Mouse (Mus musculus) heart, embryonic 12.5 days (tissue): ENCODE data around the gene Kalrn. TPM values are rescaled to one million over a fixed set of nuclear protein-coding genes. Genes with fewer than 3 reads are reported as not detected.

Source experiments
- ATAC-seq: fragments of 200-750 bp; cut with Nextera tagmentation; 2 replicates; pipeline ENCODE4 v1.8.0; 2017; ENCODE audit warnings: moderate TSS enrichment, moderate library complexity; ENCODE audit not compliant: insufficient number of reproducible peaks, low FRiP score
- H3K27ac ChIP-seq: fragments of 300-500 bp; sonication (generic); 2 replicates; pipeline ENCODE4 v1.5.1; 2016; ENCODE audit warnings: mild to moderate bottlenecking, moderate library complexity; ENCODE audit not compliant: poor library complexity, severe bottlenecking
- H3K27me3 ChIP-seq: fragments of 300-500 bp; sonication (generic); replicated peaks from 2 replicates; pipeline ENCODE4 v1.6.1; 2016; ENCODE audit warnings: mild to moderate bottlenecking, moderate library complexity
- H3K36me3 ChIP-seq: fragments of 300-500 bp; sonication (generic); 2 replicates; pipeline ENCODE4 v1.6.1; 2016; ENCODE audit warnings: mild to moderate bottlenecking, moderate library complexity
- H3K4me1 ChIP-seq: fragments of 300-500 bp; sonication (generic); replicated peaks from 2 replicates; pipeline ENCODE4 v1.6.1; 2016; ENCODE audit warnings: mild to moderate bottlenecking
- H3K4me2 ChIP-seq: fragments of 300-500 bp; sonication (generic); 2 replicates; pipeline ENCODE4 v1.6.1; 2016; ENCODE audit warnings: mild to moderate bottlenecking, moderate library complexity
- H3K4me3 ChIP-seq: fragments of 300-500 bp; sonication (generic); 2 replicates; pipeline ENCODE4 v1.5.1; 2016; ENCODE audit warnings: mild to moderate bottlenecking
- H3K9ac ChIP-seq: fragments of 300-500 bp; sonication (generic); 2 replicates; pipeline ENCODE4 v1.6.1; 2016; ENCODE audit warnings: mild to moderate bottlenecking, moderate library complexity
- H3K9me3 ChIP-seq: fragments of 300-500 bp; sonication (generic); replicated peaks from 2 replicates; pipeline ENCODE4 v1.6.1; 2016; ENCODE audit warnings: mild to moderate bottlenecking, moderate library complexity
- WGBS: fragments of 180-500 bp; shearing (Covaris S2); methylation state at CpG from one replicate; pipeline ENCODE4 v1.1.7; 2016; 5-methylcytosine and 5-hydroxymethylcytosine counted together
- polyA plus RNA-seq: library from polyadenylated mRNA; unstranded; fragments of >200 nt; fragmentation: Nextera tagmentation; extraction: Ambion mirVana; gene quantifications from 2 replicates; pipeline ENCODE4 v1.2.1, GENCODE M21; 2016

The Kalrn gene
- polyA plus RNA-seq, 1 experiment from 2014 or later, result 29.3 TPM

GRCm38 (mm10) chr16:34579671-34580326 lies 6.5 kb upstream of the Kalrn start:
- H3K9me3 ChIP-seq, result peaks cover 4% of the 10 kb centered on the region; the same call in 1 of the 2 replicates
- no peaks in the 10 kb centered on the region for H3K4me1 ChIP-seq
- no peaks in the 10 kb centered on the region for H3K27me3 ChIP-seq
- ATAC-seq, result no peak
- no peak overlapping the region for H3K27ac ChIP-seq
- no peaks in the 10 kb centered on the region for H3K36me3 ChIP-seq
- H3K4me3 ChIP-seq, result no peak overlapping the region
- H3K9ac ChIP-seq, result no peak overlapping the region
- 88% methylated on average over 4 of the region's 4 CpGs for WGBS
- H3K4me2 ChIP-seq, result no peak overlapping the region

- Histone ChIP-seq H3K4me3 (peak overlapping the region; percentile 73), H3K4me2 (peak overlapping the region; percentile 94), H3K27me3 (no peaks in the 10 kb centered on the region), H3K4me1 (peaks cover 16% of the 10 kb centered on the region), H3K36me3 (no peaks in the 10 kb centered on the region), H3K27ac (peak overlapping the region; percentile 76), H3K9me3 (no peaks in the 10 kb centered on the region), H3K9ac (peak overlapping the region; percentile 93)
- peak; percentile 75 for ATAC-seq
- under 1% methylated on average over 41 of the region's 42 CpGs for WGBS
Observed at GRCm38 (mm10) chr16:34573856-34574491, 642 bp upstream of the Kalrn start.

- WGBS, result under 1% methylated on average over 61 of the region's 61 CpGs
- H3K27ac ChIP-seq, result no peak overlapping the region
Observed at GRCm38 (mm10) chr16:34572406-34573150, 754 bp downstream of the Kalrn start.

GRCm38 (mm10) chr16:34571931-34572405 lies 1.4 kb downstream of the Kalrn start:
- Histone ChIP-seq H3K27ac (no peak overlapping the region), H3K4me1 (peaks cover 18% of the 10 kb centered on the region), H3K27me3 (no peaks in the 10 kb centered on the region), H3K9me3 (no peaks in the 10 kb centered on the region), H3K36me3 (no peaks in the 10 kb centered on the region), H3K4me3 (peak overlapping the region; percentile 73), H3K4me2 (peak overlapping the region; percentile 94), H3K9ac (peak overlapping the region; percentile 93)
- 1% methylated on average over 10 of the region's 10 CpGs for WGBS
- ATAC-seq, result no peak

More at GRCm38 (mm10) chr16:34572406-34573150, 754 bp downstream of the Kalrn start:
- peak overlapping the region; percentile 73 for H3K4me3 ChIP-seq
- no peaks in the 10 kb centered on the region for H3K27me3 ChIP-seq
- no peaks in the 10 kb centered on the region for H3K9me3 ChIP-seq
- H3K36me3 ChIP-seq, result no peaks in the 10 kb centered on the region
- peak overlapping the region; percentile 93 for H3K9ac ChIP-seq
- H3K4me1 ChIP-seq, result peaks cover 18% of the 10 kb centered on the region
- peak; percentile 27; the same call in 1 of the 2 replicates for ATAC-seq
- peak overlapping the region; percentile 94 for H3K4me2 ChIP-seq

GRCm38 (mm10) chr16:34569897-34570296 lies 3.4 kb downstream of the Kalrn start:
- Histone ChIP-seq H3K27me3 (no peaks in the 10 kb centered on the region), H3K4me1 (peaks cover 18% of the 10 kb centered on the region), H3K4me2 (no peak overlapping the region), H3K36me3 (no peaks in the 10 kb centered on the region), H3K9me3 (no peaks in the 10 kb centered on the region), H3K27ac (no peak overlapping the region), H3K9ac (no peak overlapping the region), H3K4me3 (no peak overlapping the region)
- no peak for ATAC-seq
- 51% methylated on average over 2 of the region's 2 CpGs for WGBS

GRCm38 (mm10) chr16:34568831-34569230 lies 4.5 kb downstream of the Kalrn start:
- Histone ChIP-seq H3K9me3 (no peaks in the 10 kb centered on the region), H3K27ac (no peak overlapping the region), H3K4me3 (no peak overlapping the region), H3K4me1 (peaks cover 15% of the 10 kb centered on the region), H3K27me3 (no peaks in the 10 kb centered on the region), H3K9ac (no peak overlapping the region), H3K36me3 (no peaks in the 10 kb centered on the region), H3K4me2 (no peak overlapping the region)
- WGBS, result 57% methylated on average over 6 of the region's 6 CpGs
- no peak for ATAC-seq

- Histone ChIP-seq H3K27ac (no peak overlapping the region), H3K9ac (no peak overlapping the region), H3K9me3 (no peaks in the 10 kb centered on the region), H3K4me3 (no peak overlapping the region), H3K4me1 (peaks cover 14% of the 10 kb centered on the region), H3K27me3 (no peaks in the 10 kb centered on the region), H3K4me2 (no peak overlapping the region), H3K36me3 (no peaks in the 10 kb centered on the region)
- WGBS, result 66% methylated on average over 11 of the region's 11 CpGs
- ATAC-seq, result no peak
Observed at GRCm38 (mm10) chr16:34563593-34564280, 9.6 kb downstream of the Kalrn start.

- no peak for ATAC-seq
- Histone ChIP-seq H3K4me3 (no peak overlapping the region), H3K9me3 (no peaks in the 10 kb centered on the region), H3K27me3 (no peaks in the 10 kb centered on the region), H3K9ac (no peak overlapping the region), H3K36me3 (no peaks in the 10 kb centered on the region), H3K27ac (no peak overlapping the region), H3K4me1 (peaks cover 29% of the 10 kb centered on the region), H3K4me2 (no peak overlapping the region)
- WGBS, result 37% methylated on average over 5 of the region's 5 CpGs
Observed at GRCm38 (mm10) chr16:34561734-34562135, 11.6 kb downstream of the Kalrn start.

- H3K9me3 ChIP-seq, result no peaks in the 10 kb centered on the region
- H3K4me1 ChIP-seq, result peaks cover 32% of the 10 kb centered on the region
- H3K27ac ChIP-seq, result no peak overlapping the region
Observed at GRCm38 (mm10) chr16:34560814-34561213, 12.5 kb downstream of the Kalrn start.

GRCm38 (mm10) chr16:34560411-34560810 lies 12.9 kb downstream of the Kalrn start:
- Histone ChIP-seq H3K27me3 (no peaks in the 10 kb centered on the region), H3K9ac (no peak overlapping the region), H3K36me3 (no peaks in the 10 kb centered on the region), H3K9me3 (no peaks in the 10 kb centered on the region), H3K4me3 (no peak overlapping the region), H3K4me1 (peaks cover 32% of the 10 kb centered on the region), H3K4me2 (no peak overlapping the region), H3K27ac (no peak overlapping the region)
- 86% methylated on average over 2 of the region's 2 CpGs for WGBS
- no peak for ATAC-seq

More at GRCm38 (mm10) chr16:34560814-34561213, 12.5 kb downstream of the Kalrn start:
- H3K4me2 ChIP-seq, result no peak overlapping the region
- WGBS, result 69% methylated on average over 5 of the region's 5 CpGs
- H3K27me3 ChIP-seq, result no peaks in the 10 kb centered on the region
- H3K4me3 ChIP-seq, result no peak overlapping the region
- no peak for ATAC-seq
- no peaks in the 10 kb centered on the region for H3K36me3 ChIP-seq
- no peak overlapping the region for H3K9ac ChIP-seq
